Mouse (Mus musculus) cerebral cortex, adult 2 months (tissue): ENCODE results near the gene Fam69a.

Source experiments
- WGBS: fragments of 180-500 bp; shearing (Covaris S2); methylation state at CpG from one replicate; pipeline ENCODE4 v1.1.7; 2018; 5-methylcytosine and 5-hydroxymethylcytosine counted together

The Fam69a gene

GRCm38 (mm10) chr5:107946475-107946874, 40.4 kb downstream of the Fam69a start:
- 61% methylated on average over 1 of the region's 1 CpGs for whole genome bisulfite sequencing

DNA sequence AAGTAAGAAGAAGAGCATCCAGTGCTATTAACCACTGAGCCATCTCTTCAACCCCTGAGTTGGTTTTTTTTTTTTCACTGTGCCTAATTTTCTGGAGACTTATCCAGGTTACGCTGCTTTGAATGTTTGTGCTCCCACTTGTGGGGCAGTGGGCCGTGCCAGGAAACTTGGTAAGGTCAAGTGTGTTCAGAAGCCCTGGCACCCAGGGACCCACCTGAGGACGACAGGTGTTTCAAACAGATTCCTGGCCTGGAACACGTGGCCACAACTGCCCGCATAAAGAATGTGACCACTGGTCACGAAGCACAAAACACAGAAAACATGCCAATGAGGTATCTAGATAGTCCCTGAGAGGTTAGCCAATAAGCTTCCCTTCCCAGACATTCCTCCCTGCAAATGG, 43.4 kb downstream of the Fam69a start:
- 95% methylated on average over 6 of the region's 6 CpGs for WGBS

DNA sequence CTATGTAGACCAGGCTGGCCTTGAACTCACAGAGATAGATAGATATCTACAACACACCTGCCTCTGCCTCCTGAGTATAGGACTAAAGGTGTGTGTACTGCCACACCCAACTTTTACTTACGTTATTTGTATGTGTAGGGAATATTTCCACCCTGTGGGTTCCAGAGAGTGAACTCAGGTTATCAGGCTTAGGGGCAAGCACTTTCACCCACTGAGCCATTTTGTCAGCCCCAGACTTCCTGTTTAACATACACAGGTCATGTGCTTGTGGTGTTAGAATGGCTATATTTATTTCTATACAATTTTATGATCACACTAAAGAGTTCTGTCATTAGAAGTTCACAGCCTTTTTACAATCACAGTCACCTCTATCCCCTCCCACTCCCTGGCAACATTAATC, 43.9 kb downstream of the Fam69a start:
- WGBS = 93% methylated on average over 1 of the region's 1 CpGs

GRCm38 (mm10) chr5:107941222-107941621, 45.7 kb downstream of the Fam69a start:
- WGBS = 42% methylated on average over 6 of the region's 6 CpGs

DNA sequence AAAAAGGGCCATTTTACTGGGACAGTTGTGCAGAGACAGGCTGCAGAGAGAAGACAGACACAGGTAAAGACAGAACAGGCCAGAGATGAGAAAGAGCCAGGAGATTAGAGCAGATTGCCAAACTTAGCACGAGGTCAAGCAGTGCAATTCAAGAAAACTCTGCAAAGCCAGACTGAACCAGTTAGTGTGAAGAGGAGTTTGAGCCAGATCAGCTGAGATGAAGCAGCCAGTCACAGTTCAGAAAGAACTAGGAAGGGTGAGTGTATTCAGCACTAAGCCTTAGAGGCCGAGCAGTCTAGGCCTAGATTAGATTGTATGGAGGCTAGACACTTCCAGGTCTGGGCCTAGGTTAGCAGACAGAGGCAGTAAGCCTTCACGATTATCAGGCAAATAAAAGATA, 47.2 kb downstream of the Fam69a start:
- WGBS = 85% methylated on average over 3 of the region's 3 CpGs

DNA sequence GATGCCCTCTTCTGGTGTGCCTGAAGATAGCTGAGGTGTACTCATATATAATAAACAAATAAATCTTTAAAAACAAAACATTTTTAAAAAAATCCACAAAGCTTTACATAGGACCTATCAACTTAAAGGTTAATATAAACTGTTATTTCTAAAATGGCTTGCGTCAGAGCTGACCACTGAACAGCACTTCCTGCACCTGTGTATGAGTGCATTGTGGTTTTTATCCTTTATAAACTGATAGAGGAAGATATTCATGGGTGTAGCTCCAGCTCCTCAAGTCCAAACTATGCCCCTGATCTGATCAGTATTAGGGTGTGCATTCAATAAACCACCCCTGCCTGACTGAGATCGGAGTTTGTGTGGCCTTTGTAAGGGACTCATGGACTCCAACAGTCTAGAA, 48.0 kb downstream of the Fam69a start:
- WGBS = 94% methylated on average over 2 of the region's 2 CpGs

GRCm38 (mm10) chr5:107938483-107938882, 48.4 kb downstream of the Fam69a start:
- 67% methylated on average over 1 of the region's 1 CpGs for WGBS

DNA sequence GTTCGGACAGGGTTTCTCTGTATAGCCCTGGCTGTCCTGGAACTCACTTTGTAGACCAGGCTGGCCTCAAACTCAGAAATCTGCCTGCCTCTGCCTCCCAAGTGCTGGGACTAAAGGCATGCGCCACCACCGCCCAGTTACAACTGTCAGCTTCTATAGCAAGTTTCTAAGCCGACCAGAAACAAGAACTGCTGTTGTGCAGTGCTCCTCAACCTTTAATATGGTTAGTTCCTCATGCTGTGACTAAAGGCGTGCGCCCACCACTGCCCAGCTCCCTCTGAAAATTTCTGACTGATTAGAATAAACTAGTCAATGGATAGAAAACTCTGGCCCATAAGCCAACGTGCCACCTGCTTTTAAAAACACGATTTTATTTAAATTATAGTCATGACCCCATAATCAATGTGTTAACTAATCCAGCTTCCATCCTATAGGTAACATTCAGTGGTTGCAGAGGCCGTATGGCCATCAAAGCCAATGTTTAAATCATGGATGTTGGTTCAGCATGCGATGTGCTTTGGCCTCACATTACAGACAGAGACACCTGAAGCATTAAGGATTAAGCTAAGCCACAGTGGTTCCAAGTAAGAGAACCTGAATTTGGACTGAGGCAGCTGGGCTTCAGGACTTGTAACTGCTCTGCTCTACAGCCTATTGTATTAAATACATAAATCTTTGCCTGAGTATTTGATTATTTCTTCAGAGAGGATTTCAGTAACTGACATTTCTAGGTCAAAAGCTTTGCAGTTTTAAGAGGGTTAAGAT, 50.1 kb downstream of the Fam69a start:
- WGBS = 93% methylated on average over 10 of the region's 10 CpGs

DNA sequence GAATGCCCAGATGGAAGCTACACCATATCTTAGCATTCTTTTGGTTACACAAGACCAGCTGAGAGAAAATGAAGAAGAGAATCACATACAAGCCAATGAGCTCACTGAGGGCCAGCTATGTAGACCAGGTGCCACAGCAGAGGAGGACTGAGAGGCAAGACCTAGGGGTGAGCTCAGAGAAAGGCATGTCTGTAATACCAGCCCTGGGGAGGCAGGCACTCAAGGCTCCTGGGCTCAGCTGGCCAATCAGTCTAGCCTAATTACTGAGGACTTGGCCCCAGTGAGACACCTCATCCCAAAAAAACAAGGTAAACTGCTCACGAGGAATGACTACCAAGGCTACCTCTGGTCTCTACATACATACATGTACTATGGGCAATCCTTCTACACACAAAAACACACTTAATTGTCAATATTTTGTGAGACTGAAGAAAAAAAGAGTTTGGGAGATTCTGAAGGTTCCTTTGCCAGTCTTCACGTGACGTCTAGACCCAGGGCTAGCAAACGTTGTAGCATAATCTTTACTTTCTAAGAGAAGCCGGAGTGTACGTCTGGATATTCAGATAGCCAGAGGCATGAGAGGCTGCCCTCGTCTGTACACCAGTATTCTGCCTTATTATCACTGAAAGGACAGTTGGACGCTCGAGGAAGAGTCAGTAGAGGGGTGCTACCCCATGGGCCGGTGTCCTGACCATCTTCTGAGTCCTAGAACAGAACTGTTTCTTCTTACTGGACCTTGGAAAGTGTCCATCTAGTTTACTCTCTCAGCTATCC, 51.9 kb downstream of the Fam69a start:
- WGBS = 94% methylated on average over 10 of the region's 10 CpGs

DNA sequence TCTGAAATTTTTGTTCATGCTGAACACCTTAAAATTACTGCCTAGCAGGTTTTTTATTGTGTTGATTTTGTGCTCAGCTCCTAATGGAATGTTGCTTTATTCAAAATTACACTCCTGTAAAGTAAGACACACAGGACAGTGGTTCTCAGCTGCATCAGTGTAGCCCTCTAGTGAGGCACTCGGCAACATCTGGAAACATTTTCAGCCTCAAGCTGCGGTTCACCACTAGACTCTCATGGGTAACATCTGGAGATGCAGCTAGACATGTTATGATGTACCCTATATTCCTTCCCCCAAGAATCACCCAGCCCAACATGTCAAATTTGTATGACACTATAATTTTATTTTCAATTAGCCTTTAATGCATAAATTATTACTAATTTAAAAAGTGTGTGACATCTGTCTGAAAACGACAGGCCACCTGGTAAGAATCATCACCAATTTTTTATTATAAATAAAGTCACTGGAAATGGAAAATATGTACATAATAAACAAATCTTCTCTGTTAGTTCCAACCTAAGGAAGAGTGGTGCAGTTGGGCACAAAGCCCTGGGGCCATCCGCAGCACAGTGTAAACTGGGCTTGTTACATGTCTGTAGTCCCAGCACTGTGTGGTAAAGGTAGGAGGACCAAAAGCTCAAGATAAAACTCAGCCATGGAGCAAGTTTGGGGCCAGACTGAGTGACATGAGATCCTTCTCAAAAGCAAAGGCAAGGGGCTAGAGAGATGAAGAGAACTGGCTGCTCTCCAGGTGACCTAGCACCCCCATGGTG, 53.5 kb downstream of the Fam69a start:
- 82% methylated on average over 4 of the region's 4 CpGs for WGBS

GRCm38 (mm10) chr5:107932556-107932955, 54.3 kb downstream of the Fam69a start:
- 54% methylated on average over 2 of the region's 2 CpGs for WGBS

DNA sequence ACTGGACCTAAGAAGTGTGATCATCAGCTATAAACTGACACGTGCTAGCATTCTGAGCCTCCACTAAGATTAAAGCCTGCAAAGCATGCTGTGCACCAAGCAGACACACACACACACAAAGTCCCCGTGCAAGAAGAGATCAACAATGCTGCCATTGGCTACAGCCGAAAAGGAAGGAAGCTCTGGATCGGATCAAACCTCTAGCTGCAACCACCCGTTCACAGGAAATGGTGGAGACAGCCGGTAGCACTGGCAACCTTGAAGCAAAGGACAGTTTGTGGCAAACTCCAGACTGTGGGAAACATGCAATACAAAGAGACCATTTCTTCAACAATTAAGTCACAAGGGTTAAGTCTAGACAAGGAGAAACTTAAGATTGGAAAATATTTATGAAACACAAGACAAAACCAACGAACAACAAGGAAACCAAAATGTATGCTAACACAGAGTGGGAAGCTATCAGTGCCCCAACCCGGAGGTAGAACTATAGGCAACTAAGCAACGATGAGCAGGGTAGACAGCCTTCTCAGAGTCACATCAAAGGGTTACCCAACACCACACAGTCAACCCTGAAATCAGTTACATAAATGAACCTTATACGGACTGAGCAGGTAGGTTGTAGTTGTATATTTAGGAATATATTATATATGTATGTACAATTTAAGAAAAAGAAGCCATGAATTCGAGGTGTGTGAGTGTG, 60.2 kb downstream of the Fam69a start:
- WGBS = 74% methylated on average over 11 of the region's 11 CpGs

- WGBS = 55% methylated on average over 8 of the region's 8 CpGs
Observed at GRCm38 (mm10) chr5:107924564-107924963, 62.3 kb downstream of the Fam69a start.

- 74% methylated on average over 1 of the region's 1 CpGs for WGBS
Observed at GRCm38 (mm10) chr5:107922836-107923235, 64.0 kb downstream of the Fam69a start.

DNA sequence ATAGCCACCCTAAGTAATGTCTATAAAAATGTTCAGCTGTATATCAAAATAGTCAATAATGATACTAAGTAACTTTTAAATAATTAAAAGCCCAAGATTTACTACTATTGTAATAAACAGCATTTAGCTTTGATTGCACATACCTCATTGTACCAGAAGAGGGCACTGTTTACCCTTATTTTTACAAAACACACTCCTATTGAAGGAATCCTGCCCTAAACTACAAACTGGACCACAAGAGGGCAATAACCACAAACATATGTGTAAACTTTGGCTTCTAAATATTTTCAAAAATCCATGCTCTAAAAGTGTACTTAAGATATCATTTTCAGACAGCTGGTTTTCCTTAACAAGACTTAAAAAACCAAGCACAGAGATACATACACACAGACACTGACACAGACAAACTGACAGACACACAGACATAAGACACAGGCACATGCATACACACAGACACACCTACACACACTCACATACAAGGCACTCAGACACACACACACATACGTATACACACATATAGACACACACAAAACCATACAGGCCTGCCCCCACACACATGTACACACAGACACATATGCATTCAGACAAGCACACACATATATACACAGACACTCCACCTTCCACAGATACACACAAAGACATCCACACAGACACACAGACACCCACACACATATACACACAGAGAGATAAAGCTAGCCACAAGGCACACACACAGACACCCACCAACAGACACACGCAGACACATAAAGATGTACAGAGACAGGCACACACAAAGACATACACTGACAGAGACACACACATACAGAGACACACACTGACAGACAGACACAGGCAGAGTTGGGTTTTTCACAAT, 65.3 kb downstream of the Fam69a start:
- WGBS = 68% methylated on average over 2 of the region's 2 CpGs

DNA sequence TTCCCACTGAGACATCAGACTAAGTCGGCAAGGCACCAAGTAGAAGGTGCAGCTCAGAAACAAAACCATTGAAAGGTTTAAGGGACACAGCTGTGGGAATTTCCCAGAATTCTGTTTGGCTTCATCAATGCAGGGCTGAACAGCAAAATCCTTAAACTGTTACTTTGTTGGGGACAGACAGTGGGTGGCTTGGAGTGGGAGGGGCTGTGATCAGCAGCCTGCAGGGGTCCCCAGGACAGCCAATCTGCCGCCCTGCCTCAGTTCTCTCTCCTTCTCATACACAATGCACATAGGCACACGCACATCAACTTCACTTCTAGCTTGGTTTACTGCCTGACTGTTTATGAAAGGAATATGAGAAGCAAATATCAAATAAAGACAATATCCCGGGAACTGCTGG, 71.6 kb downstream of the Fam69a start:
- WGBS = 62% methylated on average over 4 of the region's 4 CpGs

DNA sequence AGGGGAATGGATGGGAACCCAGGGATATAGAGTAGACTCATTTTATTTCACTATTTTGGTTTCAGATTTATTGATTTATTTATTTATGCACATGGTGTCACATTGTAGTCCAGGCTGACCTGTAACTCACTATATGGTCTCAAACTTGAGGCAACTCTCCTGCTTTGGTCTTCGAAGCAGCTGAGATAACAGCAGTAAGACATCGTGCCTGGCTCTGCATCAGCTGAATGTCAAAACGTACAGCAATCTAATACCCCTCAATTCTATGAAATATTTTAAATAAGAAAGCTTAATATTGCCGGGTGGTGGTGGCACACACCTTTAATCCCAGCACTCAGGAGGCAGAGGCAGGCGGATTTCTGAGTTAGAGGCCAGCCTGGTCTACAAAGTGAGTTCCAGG, 75.9 kb downstream of the Fam69a start:
- WGBS = 96% methylated on average over 5 of the region's 5 CpGs

DNA sequence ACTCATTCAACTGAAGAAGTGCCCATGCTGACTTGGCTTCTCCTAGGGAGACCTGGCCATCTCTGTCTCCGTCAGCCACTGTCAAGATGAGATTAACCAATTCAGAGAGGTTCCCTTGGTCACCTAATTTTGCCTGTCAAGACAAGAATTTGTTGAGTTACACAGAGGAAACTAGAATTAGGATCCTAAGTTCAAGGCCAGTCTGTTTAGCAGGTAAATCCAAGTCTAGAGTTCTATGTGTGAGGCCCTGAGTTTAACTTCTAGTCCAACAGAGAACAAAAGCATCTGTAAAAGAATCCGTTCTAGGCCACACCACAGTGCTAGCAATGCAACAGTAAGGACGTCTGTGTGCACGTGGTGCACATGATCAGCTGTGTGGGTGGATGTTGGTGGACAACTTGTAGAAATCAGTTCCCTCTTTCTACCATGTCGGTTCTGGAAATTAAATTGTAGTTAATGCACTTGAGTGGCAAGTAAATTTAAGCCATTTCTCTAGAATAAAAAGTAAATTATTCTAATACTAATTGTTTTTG, 76.7 kb downstream of the Fam69a start:
- 37% methylated on average over 5 of the region's 5 CpGs for WGBS

GRCm38 (mm10) chr5:107909668-107910067, 77.2 kb downstream of the Fam69a start:
- 83% methylated on average over 3 of the region's 3 CpGs for WGBS

GRCm38 (mm10) chr5:107908514-107909110, 78.3 kb downstream of the Fam69a start:
- 72% methylated on average over 2 of the region's 2 CpGs for WGBS
